Mouse (Mus musculus) heart, postnatal 0 days (tissue): ENCODE measurements at regions not wholly inside any gene's neighbourhood (a gene's known extent, or its start where the extent isn't known, plus 50 kb on each side); places are given as distances from the start of the nearest gene placed in this dataset.

ENCODE experiments used
- ATAC-seq: fragments of 200-750 bp; cut with Nextera tagmentation; 2 replicates; pipeline ENCODE4 v1.8.0; 2017; ENCODE audit warnings: low read depth, moderate number of reproducible peaks, moderate library complexity; ENCODE audit not compliant: insufficient read depth
- DNase-seq: peaks from one replicate; pipeline ENCODE4 v3.0.0-alpha.2; 2016; ENCODE audit warnings: low spot score
- H3K27ac ChIP-seq: fragments of 300-500 bp; sonication (generic); 2 replicates; pipeline ENCODE4 v1.5.1; 2014; ENCODE audit warnings: low read depth, mild to moderate bottlenecking
- H3K27me3 ChIP-seq: fragments of 300-500 bp; sonication (generic); 2 replicates; pipeline ENCODE4 v1.6.1; 2014; ENCODE audit warnings: low read length, mixed read lengths; ENCODE audit not compliant: control insufficient read depth, insufficient read depth
- H3K36me3 ChIP-seq: fragments of 300-500 bp; sonication (generic); replicated peaks from 2 replicates; pipeline ENCODE4 v1.6.1; 2014; ENCODE audit warnings: low read length, mixed read lengths; ENCODE audit not compliant: control insufficient read depth, insufficient read depth
- H3K4me1 ChIP-seq: fragments of 300-500 bp; sonication (generic); 2 replicates; pipeline ENCODE4 v1.6.1; 2014; ENCODE audit warnings: antibody characterized with exemption; ENCODE audit not compliant: control insufficient read depth, insufficient read depth
- H3K4me2 ChIP-seq: fragments of 300-500 bp; sonication (generic); 2 replicates; pipeline ENCODE4 v1.6.1; 2014; ENCODE audit warnings: low read depth, mild to moderate bottlenecking, low read length, moderate library complexity
- H3K4me3 ChIP-seq: fragments of 300-500 bp; sonication (generic); 2 replicates; pipeline ENCODE4 v1.5.1; 2014; ENCODE audit warnings: low read depth, low read length
- H3K9ac ChIP-seq: fragments of 300-500 bp; sonication (generic); replicated peaks from 2 replicates; pipeline ENCODE4 v1.6.1; 2014; ENCODE audit warnings: low read depth, low read length, mixed read lengths
- H3K9me3 ChIP-seq: fragments of 300-500 bp; sonication (generic); replicated peaks from 2 replicates; pipeline ENCODE4 v1.6.1; 2016; ENCODE audit warnings: low read length; ENCODE audit not compliant: control insufficient read depth
- CTCF ChIP-seq: IDR thresholded peaks from 2 replicates; pipeline ENCODE4 v1.5.1; 2016; ENCODE audit warnings: antibody characterized with exemption, control low read depth, low read depth
- EP300 ChIP-seq: IDR thresholded peaks from 2 replicates; pipeline ENCODE4 v1.6.1; 2016; ENCODE audit warnings: antibody characterized with exemption, low read depth
- WGBS: fragments of 180-500 bp; shearing (Covaris S2); extraction: QIAGEN DNeasy Blood & Tissue Kit; methylation state at CpG from one replicate; pipeline ENCODE4 v1.1.7; 2014; 5-methylcytosine and 5-hydroxymethylcytosine counted together

- WGBS, result 21% methylated on average over 4 of the region's 4 CpGs
- no peaks in the 10 kb centered on the region for H3K9me3 ChIP-seq
- H3K9ac ChIP-seq, result no peak overlapping the region
- H3K4me3 ChIP-seq, result no peak overlapping the region
- no peak for ATAC-seq
- no peak overlapping the region for H3K27ac ChIP-seq
- H3K27me3 ChIP-seq, result no peaks in the 10 kb centered on the region
- no peaks in the 10 kb centered on the region for H3K36me3 ChIP-seq
- no peaks in the 10 kb centered on the region for H3K4me1 ChIP-seq
- DNase-seq, result no peak
- no peak overlapping the region for H3K4me2 ChIP-seq
- TF ChIP-seq EP300, result no peak
- no peak for TF ChIP-seq CTCF
Measured at GRCm38 (mm10) chr12:10482294-10483010, 91.9 kb downstream of the Rdh14 start.

DNA sequence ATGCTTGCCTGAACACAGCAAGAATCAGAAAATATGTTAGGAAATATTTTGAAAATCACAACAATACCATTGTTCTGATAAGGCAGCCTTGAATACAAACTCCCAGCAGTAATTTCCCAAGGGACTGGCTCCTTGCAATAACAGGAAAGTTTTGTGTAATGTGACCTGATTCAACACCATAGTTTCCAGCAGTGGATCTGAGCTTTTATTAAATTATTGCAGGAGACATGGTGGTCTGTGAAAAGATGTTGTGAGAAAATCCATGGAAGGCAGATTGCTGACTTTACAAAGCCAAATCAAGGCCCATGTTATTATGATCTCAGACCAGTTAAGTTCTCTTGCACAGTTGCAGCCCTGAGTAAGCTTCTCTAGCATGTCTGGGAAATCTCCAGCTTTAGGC, 116.1 kb downstream of the Rdh14 start:
- TF ChIP-seq CTCF, result no peak
- no peak for TF ChIP-seq EP300
- ATAC-seq, result no peak
- no peak overlapping the region for H3K27ac ChIP-seq
- no peak for DNase-seq
- no peak overlapping the region for H3K9ac ChIP-seq
- no peak overlapping the region for H3K4me3 ChIP-seq
- H3K27me3 ChIP-seq, result no peaks in the 10 kb centered on the region
- no peak overlapping the region for H3K4me2 ChIP-seq
- H3K9me3 ChIP-seq, result no peaks in the 10 kb centered on the region
- no peaks in the 10 kb centered on the region for H3K36me3 ChIP-seq
- H3K4me1 ChIP-seq, result no peaks in the 10 kb centered on the region

GRCm38 (mm10) chr12:10513526-10513925, 123.0 kb downstream of the Rdh14 start:
- H3K9ac ChIP-seq, result no peak overlapping the region
- no peak overlapping the region for H3K4me2 ChIP-seq
- ATAC-seq (no peak), DNase-seq (no peak)
- 72% methylated on average over 5 of the region's 5 CpGs for WGBS
- H3K4me3 ChIP-seq, result no peak overlapping the region
- TF ChIP-seq EP300 (no peak), CTCF (no peak)
- H3K27ac ChIP-seq, result no peak overlapping the region
- no peaks in the 10 kb centered on the region for H3K9me3 ChIP-seq
- no peaks in the 10 kb centered on the region for H3K27me3 ChIP-seq
- H3K36me3 ChIP-seq, result no peaks in the 10 kb centered on the region
- no peaks in the 10 kb centered on the region for H3K4me1 ChIP-seq

DNA sequence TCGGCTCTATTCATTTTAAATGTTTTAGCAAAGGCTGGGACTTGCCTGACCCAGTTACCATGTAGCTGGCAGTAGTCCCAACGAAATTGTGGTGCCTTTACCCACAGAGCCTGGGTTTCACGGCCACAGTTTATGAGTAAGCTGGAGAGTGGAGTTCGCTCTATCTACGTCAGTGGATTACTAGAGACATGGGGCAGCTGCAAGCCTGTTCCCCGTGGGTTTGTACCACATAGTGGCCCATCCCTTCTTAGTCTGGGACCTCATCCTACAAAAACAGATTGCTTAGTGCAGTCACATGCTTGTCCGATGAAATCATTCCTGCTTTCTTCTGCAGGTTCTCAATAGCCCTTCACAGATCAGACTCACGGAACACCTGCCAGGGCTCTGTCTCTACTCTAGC, 123.7 kb downstream of the Rdh14 start:
- TF ChIP-seq CTCF, result no peak
- H3K9me3 ChIP-seq, result no peaks in the 10 kb centered on the region
- 54% methylated on average over 8 of the region's 8 CpGs for WGBS
- H3K4me1 ChIP-seq, result no peaks in the 10 kb centered on the region
- no peaks in the 10 kb centered on the region for H3K36me3 ChIP-seq
- DNase-seq, result no peak
- H3K4me3 ChIP-seq, result no peak overlapping the region
- no peak overlapping the region for H3K4me2 ChIP-seq
- ATAC-seq, result peak; percentile 57; the same call in 1 of the 2 replicates
- no peaks in the 10 kb centered on the region for H3K27me3 ChIP-seq
- H3K27ac ChIP-seq, result no peak overlapping the region
- H3K9ac ChIP-seq, result no peak overlapping the region

DNA sequence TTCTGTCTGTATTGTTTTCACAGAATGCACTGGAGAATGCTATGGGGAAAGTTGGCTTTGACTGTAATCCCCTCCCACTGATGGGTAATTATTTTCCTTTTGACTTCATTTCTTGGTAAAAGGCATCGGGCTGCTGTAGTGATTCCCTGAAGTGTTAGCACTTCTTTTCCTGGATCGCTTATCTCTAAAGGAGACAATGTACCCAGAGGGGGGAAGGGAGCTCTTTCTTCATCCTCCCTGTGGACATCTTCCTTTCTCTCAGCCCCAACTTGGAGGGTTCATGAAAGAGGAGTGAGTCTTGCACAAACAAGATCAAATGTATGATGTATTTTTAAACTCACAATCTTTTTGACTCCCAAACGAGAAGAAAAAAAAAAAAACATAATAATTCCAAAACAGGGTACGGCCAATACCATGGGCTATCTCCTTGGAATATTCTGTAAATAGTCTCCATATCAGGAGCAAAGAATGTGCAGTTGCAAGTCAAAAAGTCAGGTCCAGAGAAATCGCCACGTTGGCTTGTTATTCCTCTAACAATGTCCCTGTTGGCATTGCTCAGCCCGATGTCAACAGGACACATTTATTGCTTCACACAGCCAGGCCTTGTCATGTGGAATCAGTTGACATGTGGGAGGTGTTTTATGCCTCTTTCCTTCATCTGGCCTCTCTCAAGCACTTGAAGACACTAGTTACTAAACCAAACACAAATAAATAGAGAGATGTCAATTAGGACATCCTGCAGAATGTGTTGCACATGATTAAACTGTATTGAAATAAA, 134.1 kb downstream of the Rdh14 start:
- ATAC-seq (peak; percentile 33; the same call in 1 of the 2 replicates), DNase-seq (peak; percentile 30)
- Histone ChIP-seq H3K4me2 (no peak overlapping the region), H3K27ac (no peak overlapping the region), H3K4me3 (no peak overlapping the region), H3K9me3 (no peaks in the 10 kb centered on the region), H3K36me3 (no peaks in the 10 kb centered on the region), H3K4me1 (no peaks in the 10 kb centered on the region), H3K27me3 (no peaks in the 10 kb centered on the region), H3K9ac (no peak overlapping the region)
- TF ChIP-seq CTCF, result no peak
- 0 out of 2 replicates have a peak, but pooled peaks have one; percentile 46 for TF ChIP-seq EP300
- 20% methylated on average over 7 of the region's 7 CpGs for WGBS
